Mouse (Mus musculus): ENCODE measurements around the gene Tubb5. TPM values are rescaled to one million over a fixed set of nuclear protein-coding genes. Genes with fewer than 3 reads are reported as not detected.
A peak's percentile ranks its signal among the peaks of the same experiment; 100 is the strongest.

Gene Tubb5
- polyA plus RNA-seq, 1 experiment from 2014 or later: 654 TPM

DNA sequence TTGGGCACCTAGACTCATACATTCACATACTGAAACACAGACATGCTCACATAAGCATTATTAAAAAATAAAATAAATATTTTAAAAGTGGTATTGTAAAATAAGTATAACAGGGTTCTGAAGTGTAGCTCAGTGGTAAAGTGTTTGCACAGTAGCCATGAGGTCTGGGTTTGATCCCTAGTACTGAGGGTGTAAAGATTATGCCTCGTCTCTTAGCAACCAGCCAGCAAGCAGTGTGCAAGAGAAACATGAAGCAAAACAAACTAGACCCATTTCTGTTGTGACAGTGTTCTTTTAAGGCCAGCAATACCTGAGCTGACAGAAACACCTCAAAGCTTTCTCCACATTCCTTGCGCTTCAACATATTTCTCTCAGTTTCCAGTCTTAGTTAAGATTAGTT lies 37.2 kb downstream of the Tubb5 start:
- no peaks in the 10 kb centered on the region for H3K9me3 ChIP-seq (replicated peaks; ENCODE audit: control insufficient read depth, low read length)
- H3K4me1 ChIP-seq (ENCODE audit: control insufficient read depth, insufficient read depth, low read length): peaks cover 13% of the 10 kb centered on the region; the same call in 1 of the 2 replicates
- no peak for ATAC-seq (replicated peaks; ENCODE audit: extremely low read depth, insufficient read depth, low FRiP score)
- no peaks in the 10 kb centered on the region for H3K27me3 ChIP-seq (ENCODE audit: control insufficient read depth, insufficient read depth, low read length)
- no peak overlapping the region for H3K4me2 ChIP-seq (ENCODE audit: low read depth, low read length)
- 75% methylated on average over 2 of the region's 2 CpGs for WGBS
- H3K36me3 ChIP-seq (ENCODE audit: control insufficient read depth, insufficient read depth): no peaks in the 10 kb centered on the region
- no peak overlapping the region for H3K4me3 ChIP-seq (ENCODE audit: low read length)
- H3K9ac ChIP-seq (ENCODE audit: low read length): no peak overlapping the region
- no peak overlapping the region for H3K27ac ChIP-seq (ENCODE audit: low read length)

DNA sequence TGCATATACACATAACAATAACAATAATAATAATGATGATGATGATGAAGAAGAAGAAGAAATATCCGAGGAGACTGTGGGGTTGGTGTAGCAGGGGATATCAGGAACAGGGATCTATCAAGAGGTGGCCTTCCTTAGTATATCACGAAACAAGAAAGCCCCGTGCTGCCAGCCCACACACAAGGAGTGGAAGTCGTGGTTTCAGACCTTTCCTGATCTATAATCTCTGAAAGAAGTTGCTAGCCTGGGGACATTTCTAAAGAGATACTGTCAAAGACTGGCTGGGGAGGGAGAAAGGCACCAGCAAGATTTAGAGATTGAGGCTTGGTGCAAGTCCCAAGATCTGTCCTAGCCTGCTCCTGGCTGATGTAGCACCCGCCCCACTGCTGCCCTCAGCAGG lies 41.3 kb downstream of the Tubb5 start:
- Histone ChIP-seq H3K36me3 (ENCODE audit: control insufficient read depth, insufficient read depth) (no peaks in the 10 kb centered on the region), H3K9ac (ENCODE audit: low read length) (no peak overlapping the region), H3K27ac (ENCODE audit: low read length) (no peak overlapping the region), H3K27me3 (ENCODE audit: control insufficient read depth, insufficient read depth, low read length) (no peaks in the 10 kb centered on the region), H3K9me3 (replicated peaks; ENCODE audit: control insufficient read depth, low read length) (no peaks in the 10 kb centered on the region), H3K4me1 (ENCODE audit: control insufficient read depth, insufficient read depth, low read length) (no peaks in the 10 kb centered on the region), H3K4me2 (ENCODE audit: low read depth, low read length) (no peak overlapping the region), H3K4me3 (ENCODE audit: low read length) (no peak overlapping the region)
- 67% methylated on average over 5 of the region's 5 CpGs for WGBS
- ATAC-seq (replicated peaks; ENCODE audit: extremely low read depth, insufficient read depth, low FRiP score): no peak

DNA sequence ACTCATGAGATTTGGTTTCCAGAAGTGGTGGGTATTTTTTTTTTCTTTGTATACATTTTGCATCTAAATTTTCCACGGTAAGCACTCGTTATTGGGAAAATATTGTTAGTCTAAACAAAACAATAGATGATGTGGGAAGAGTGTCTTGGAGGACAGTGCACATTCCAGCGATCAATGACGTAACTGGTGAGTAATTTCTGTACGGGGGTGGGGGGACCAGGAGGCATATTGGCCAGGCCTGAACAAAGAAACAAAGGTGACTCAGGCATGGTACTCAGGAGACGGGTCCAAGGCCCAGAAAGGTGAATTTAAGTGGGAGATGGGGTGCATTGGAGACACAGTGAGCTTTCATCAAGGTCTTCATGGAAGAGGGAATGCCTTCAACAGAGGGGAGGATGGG lies 42.5 kb downstream of the Tubb5 start:
- H3K27me3 ChIP-seq (ENCODE audit: control insufficient read depth, insufficient read depth, low read length): no peaks in the 10 kb centered on the region
- no peaks in the 10 kb centered on the region for H3K4me1 ChIP-seq (ENCODE audit: control insufficient read depth, insufficient read depth, low read length)
- no peak overlapping the region for H3K27ac ChIP-seq (ENCODE audit: low read length)
- H3K9ac ChIP-seq (ENCODE audit: low read length): no peak overlapping the region
- no peak for ATAC-seq (replicated peaks; ENCODE audit: extremely low read depth, insufficient read depth, low FRiP score)
- H3K4me2 ChIP-seq (ENCODE audit: low read depth, low read length): no peak overlapping the region
- H3K36me3 ChIP-seq (ENCODE audit: control insufficient read depth, insufficient read depth): no peaks in the 10 kb centered on the region
- H3K4me3 ChIP-seq (ENCODE audit: low read length): no peak overlapping the region
- H3K9me3 ChIP-seq (replicated peaks; ENCODE audit: control insufficient read depth, low read length): no peaks in the 10 kb centered on the region
- WGBS: 75% methylated on average over 6 of the region's 6 CpGs

DNA sequence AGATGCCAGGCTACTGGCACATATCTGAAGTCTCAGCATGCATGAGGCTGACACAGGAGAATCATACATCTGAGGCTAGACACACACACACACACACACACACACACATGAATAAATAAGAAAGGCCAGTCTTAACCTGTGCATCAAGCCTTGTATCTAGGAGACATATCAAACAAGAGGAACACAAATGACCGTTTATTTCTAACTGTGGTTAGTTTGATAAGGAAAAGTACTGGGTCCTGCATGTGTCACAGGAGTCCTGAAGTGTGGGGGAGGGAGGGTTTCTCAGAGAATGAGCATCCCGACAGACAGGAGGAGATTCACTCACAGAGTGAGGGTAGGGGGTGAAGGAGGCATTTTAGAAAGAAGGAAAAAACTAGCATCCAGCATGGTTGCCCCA lies 43.0 kb downstream of the Tubb5 start:
- Histone ChIP-seq H3K36me3 (ENCODE audit: control insufficient read depth, insufficient read depth) (no peaks in the 10 kb centered on the region), H3K9ac (ENCODE audit: low read length) (no peak overlapping the region), H3K4me2 (ENCODE audit: low read depth, low read length) (no peak overlapping the region), H3K27ac (ENCODE audit: low read length) (no peak overlapping the region), H3K9me3 (replicated peaks; ENCODE audit: control insufficient read depth, low read length) (no peaks in the 10 kb centered on the region), H3K27me3 (ENCODE audit: control insufficient read depth, insufficient read depth, low read length) (no peaks in the 10 kb centered on the region), H3K4me1 (ENCODE audit: control insufficient read depth, insufficient read depth, low read length) (no peaks in the 10 kb centered on the region), H3K4me3 (ENCODE audit: low read length) (no peak overlapping the region)
- WGBS: 27% methylated on average over 2 of the region's 2 CpGs
- no peak for ATAC-seq (replicated peaks; ENCODE audit: extremely low read depth, insufficient read depth, low FRiP score)

DNA sequence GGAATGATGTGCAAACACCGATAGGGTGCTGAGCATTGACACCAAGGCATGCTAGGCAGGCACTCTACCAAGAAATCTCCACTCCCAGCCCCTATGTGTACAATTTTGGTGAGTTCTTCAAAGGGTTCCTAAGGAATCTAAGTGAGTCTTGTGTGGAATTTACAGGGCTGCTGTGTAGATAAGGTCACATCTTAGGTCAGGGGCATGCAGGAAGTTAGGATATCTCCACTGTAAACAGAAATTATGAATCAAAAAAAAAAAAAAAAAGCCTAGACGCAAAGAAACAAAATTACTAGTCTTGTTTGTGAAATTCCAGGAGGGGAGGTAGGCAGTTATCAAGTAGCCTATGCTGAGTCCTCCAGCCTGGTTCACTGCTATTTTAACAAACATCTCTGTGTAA lies 45.3 kb downstream of the Tubb5 start:
- Histone ChIP-seq H3K9ac (ENCODE audit: low read length) (no peak overlapping the region), H3K4me2 (ENCODE audit: low read depth, low read length) (no peak overlapping the region), H3K27ac (ENCODE audit: low read length) (no peak overlapping the region), H3K4me3 (ENCODE audit: low read length) (no peak overlapping the region), H3K27me3 (ENCODE audit: control insufficient read depth, insufficient read depth, low read length) (no peaks in the 10 kb centered on the region), H3K4me1 (ENCODE audit: control insufficient read depth, insufficient read depth, low read length) (no peaks in the 10 kb centered on the region), H3K9me3 (replicated peaks; ENCODE audit: control insufficient read depth, low read length) (no peaks in the 10 kb centered on the region), H3K36me3 (ENCODE audit: control insufficient read depth, insufficient read depth) (no peaks in the 10 kb centered on the region)
- WGBS: 73% methylated on average over 2 of the region's 2 CpGs
- no peak for ATAC-seq (replicated peaks; ENCODE audit: extremely low read depth, insufficient read depth, low FRiP score)

DNA sequence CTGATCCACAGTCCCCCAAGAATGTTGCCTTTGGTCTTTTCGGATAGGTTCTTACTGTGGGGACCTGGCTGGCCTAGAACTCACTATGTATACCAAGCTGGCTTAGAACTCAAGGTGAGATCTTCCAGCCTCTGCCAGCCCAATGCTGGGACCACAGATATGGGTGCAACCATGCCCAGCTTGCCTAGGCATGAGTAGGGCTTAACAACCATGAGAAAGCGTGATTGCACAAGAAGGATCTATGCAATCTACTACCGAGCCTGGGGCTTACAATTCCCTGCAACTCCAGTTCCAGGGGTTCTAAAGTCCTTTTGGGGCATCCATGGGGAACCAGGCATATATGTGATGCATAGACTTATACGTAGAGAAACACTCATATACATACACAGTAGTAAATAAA lies 47.2 kb downstream of the Tubb5 start:
- no peak overlapping the region for H3K4me2 ChIP-seq (ENCODE audit: low read depth, low read length)
- H3K9ac ChIP-seq (ENCODE audit: low read length): no peak overlapping the region
- WGBS: 89% methylated on average over 4 of the region's 4 CpGs
- no peak for ATAC-seq (replicated peaks; ENCODE audit: extremely low read depth, insufficient read depth, low FRiP score)
- no peaks in the 10 kb centered on the region for H3K9me3 ChIP-seq (replicated peaks; ENCODE audit: control insufficient read depth, low read length)
- no peaks in the 10 kb centered on the region for H3K36me3 ChIP-seq (ENCODE audit: control insufficient read depth, insufficient read depth)
- no peak overlapping the region for H3K4me3 ChIP-seq (ENCODE audit: low read length)
- no peaks in the 10 kb centered on the region for H3K27me3 ChIP-seq (ENCODE audit: control insufficient read depth, insufficient read depth, low read length)
- no peak overlapping the region for H3K27ac ChIP-seq (ENCODE audit: low read length)
- H3K4me1 ChIP-seq (ENCODE audit: control insufficient read depth, insufficient read depth, low read length): peaks cover 6% of the 10 kb centered on the region; the same call in 1 of the 2 replicates

DNA sequence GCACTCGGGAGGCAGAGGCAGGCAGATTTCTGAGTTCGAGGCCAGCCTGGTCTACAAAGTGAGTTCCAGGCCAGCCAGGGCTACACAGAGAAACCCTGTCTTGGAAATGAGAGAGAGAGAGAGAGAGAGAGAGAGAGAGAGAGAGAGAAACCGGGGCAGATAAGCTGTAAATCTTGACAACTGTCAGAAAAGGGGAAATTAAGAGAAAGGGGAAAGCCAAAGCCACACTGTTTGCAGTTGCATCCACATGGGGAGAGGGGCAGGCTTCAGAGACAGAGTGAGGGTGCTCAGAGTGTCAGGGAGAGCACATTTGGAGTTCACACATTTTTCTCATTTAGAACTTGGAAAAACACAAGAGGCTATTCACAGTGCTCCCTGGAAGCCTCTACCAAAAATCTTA lies 50.1 kb downstream of the Tubb5 start:
- H3K9me3 ChIP-seq (replicated peaks; ENCODE audit: control insufficient read depth, low read length): no peaks in the 10 kb centered on the region
- no peak for ATAC-seq (replicated peaks; ENCODE audit: extremely low read depth, insufficient read depth, low FRiP score)
- H3K4me1 ChIP-seq (ENCODE audit: control insufficient read depth, insufficient read depth, low read length): peaks cover 14% of the 10 kb centered on the region
- no peak overlapping the region for H3K4me2 ChIP-seq (ENCODE audit: low read depth, low read length)
- no peaks in the 10 kb centered on the region for H3K27me3 ChIP-seq (ENCODE audit: control insufficient read depth, insufficient read depth, low read length)
- no peaks in the 10 kb centered on the region for H3K36me3 ChIP-seq (ENCODE audit: control insufficient read depth, insufficient read depth)
- no peak overlapping the region for H3K4me3 ChIP-seq (ENCODE audit: low read length)
- H3K9ac ChIP-seq (ENCODE audit: low read length): no peak overlapping the region
- H3K27ac ChIP-seq (ENCODE audit: low read length): no peak overlapping the region
- 70% methylated on average over 3 of the region's 3 CpGs for WGBS

DNA sequence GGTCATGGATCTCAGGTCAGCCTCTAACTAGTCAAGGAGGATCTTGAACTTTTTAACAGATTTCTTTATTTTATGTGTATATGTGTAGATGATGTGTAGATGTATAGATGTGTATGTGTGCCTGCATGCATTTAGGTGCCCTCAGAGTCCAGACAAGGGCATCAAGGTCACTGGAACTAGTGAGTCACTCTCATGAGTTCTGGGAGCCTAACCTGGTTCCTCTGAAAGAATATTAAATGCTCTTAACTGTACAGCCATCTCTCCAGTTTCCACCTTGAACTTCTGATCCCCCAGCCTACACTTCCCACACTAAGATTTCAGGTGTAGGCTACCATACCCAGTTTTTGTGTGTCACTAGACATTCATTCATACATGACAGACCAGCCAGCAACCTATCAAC lies 50.6 kb downstream of the Tubb5 start:
- H3K4me1 ChIP-seq (ENCODE audit: control insufficient read depth, insufficient read depth, low read length): peaks cover 14% of the 10 kb centered on the region
- H3K27me3 ChIP-seq (ENCODE audit: control insufficient read depth, insufficient read depth, low read length): no peaks in the 10 kb centered on the region
- no peak overlapping the region for H3K9ac ChIP-seq (ENCODE audit: low read length)
- no peak overlapping the region for H3K4me3 ChIP-seq (ENCODE audit: low read length)
- H3K9me3 ChIP-seq (replicated peaks; ENCODE audit: control insufficient read depth, low read length): no peaks in the 10 kb centered on the region
- no peak for ATAC-seq (replicated peaks; ENCODE audit: extremely low read depth, insufficient read depth, low FRiP score)
- H3K27ac ChIP-seq (ENCODE audit: low read length): no peak overlapping the region
- no peak overlapping the region for H3K4me2 ChIP-seq (ENCODE audit: low read depth, low read length)
- H3K36me3 ChIP-seq (ENCODE audit: control insufficient read depth, insufficient read depth): no peaks in the 10 kb centered on the region

DNA sequence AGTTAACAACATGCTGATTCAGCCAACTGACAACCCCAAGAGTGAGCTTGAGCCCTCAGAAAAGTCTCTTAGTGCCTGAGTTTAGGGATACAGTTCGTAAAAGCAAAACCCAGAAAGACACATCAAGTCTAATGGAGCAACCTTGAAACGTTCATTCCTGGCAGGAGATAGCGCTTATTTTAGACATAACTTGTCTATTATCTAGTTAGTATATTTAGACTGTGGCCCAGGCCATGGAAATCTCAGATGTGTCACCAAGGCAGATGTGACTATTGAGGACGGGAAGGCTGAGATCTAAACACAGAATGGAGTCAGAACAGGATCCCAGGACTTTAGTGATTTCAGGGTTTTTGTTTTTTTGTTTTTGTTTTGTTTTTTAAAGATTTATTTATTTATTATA lies 53.0 kb downstream of the Tubb5 start:
- WGBS: 31% methylated on average over 4 of the region's 4 CpGs
- peaks cover 14% of the 10 kb centered on the region for H3K4me1 ChIP-seq (ENCODE audit: control insufficient read depth, insufficient read depth, low read length)
- H3K4me3 ChIP-seq (ENCODE audit: low read length): no peak overlapping the region
- no peaks in the 10 kb centered on the region for H3K9me3 ChIP-seq (replicated peaks; ENCODE audit: control insufficient read depth, low read length)
- H3K27ac ChIP-seq (ENCODE audit: low read length): peak overlapping the region; percentile 81
- no peaks in the 10 kb centered on the region for H3K36me3 ChIP-seq (ENCODE audit: control insufficient read depth, insufficient read depth)
- no peaks in the 10 kb centered on the region for H3K27me3 ChIP-seq (ENCODE audit: control insufficient read depth, insufficient read depth, low read length)
- peak; percentile 47; the same call in 1 of the 2 replicates for ATAC-seq (replicated peaks; ENCODE audit: extremely low read depth, insufficient read depth, low FRiP score)
- no peak overlapping the region; the same call in 1 of the 2 replicates for H3K9ac ChIP-seq (ENCODE audit: low read length)
- peak overlapping the region; percentile 43; the same call in 1 of the 2 replicates for H3K4me2 ChIP-seq (ENCODE audit: low read depth, low read length)

DNA sequence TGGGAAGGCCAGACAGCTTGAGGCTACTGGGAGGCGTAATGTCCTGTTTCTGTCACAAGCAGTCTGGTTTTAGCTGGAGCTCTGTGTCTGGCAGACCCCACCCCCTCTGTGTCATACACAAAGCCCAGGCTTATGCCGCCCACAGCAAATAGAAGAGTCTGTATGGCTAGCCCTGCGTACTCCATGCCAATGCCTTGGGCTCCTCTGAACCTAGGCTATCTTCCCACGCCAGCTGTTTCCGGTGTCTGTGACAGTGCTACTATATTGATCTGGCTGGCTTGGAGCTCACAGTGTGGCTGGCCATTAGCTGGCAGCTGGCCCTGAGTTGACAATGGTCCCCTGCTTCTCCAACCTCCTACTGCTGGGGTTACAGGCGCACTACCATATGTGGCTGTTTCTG lies 54.2 kb downstream of the Tubb5 start:
- ATAC-seq (replicated peaks; ENCODE audit: extremely low read depth, insufficient read depth, low FRiP score): peak; percentile 59
- H3K4me2 ChIP-seq (ENCODE audit: low read depth, low read length): no peak overlapping the region
- 68% methylated on average over 6 of the region's 6 CpGs for WGBS
- H3K9ac ChIP-seq (ENCODE audit: low read length): peak overlapping the region; percentile 16; the same call in 1 of the 2 replicates
- no peaks in the 10 kb centered on the region for H3K27me3 ChIP-seq (ENCODE audit: control insufficient read depth, insufficient read depth, low read length)
- no peaks in the 10 kb centered on the region for H3K9me3 ChIP-seq (replicated peaks; ENCODE audit: control insufficient read depth, low read length)
- H3K36me3 ChIP-seq (ENCODE audit: control insufficient read depth, insufficient read depth): no peaks in the 10 kb centered on the region
- H3K4me3 ChIP-seq (ENCODE audit: low read length): no peak overlapping the region
- H3K4me1 ChIP-seq (ENCODE audit: control insufficient read depth, insufficient read depth, low read length): peaks cover 15% of the 10 kb centered on the region
- peak overlapping the region; percentile 84 for H3K27ac ChIP-seq (ENCODE audit: low read length)
